Mouse (Mus musculus) lung, embryonic 14.5 days (tissue): ENCODE data around the gene Pip5k1c. TPM values are rescaled to one million over a fixed set of nuclear protein-coding genes. Genes with fewer than 3 reads are reported as not detected.

Source experiments
- ATAC-seq: fragments of 200-750 bp; cut with Nextera tagmentation; 2 replicates; pipeline ENCODE4 v1.8.0; 2017; ENCODE audit warnings: mild to moderate bottlenecking, moderate TSS enrichment, moderate library complexity; ENCODE audit not compliant: insufficient read depth
- DNase-seq: peaks from one replicate; pipeline ENCODE4 v3.0.0-alpha.2; 2015
- H3K27ac ChIP-seq: fragments of 300-500 bp; sonication (generic); 2 replicates; pipeline ENCODE4 v1.5.1; 2014; ENCODE audit warnings: low read depth, mild to moderate bottlenecking, moderate library complexity
- H3K27me3 ChIP-seq: fragments of 300-500 bp; sonication (generic); 2 replicates; pipeline ENCODE4 v1.6.1; 2014; ENCODE audit warnings: low read length, control low read depth; ENCODE audit not compliant: insufficient read depth
- H3K36me3 ChIP-seq: fragments of 300-500 bp; sonication (generic); 2 replicates; pipeline ENCODE4 v1.6.1; 2014; ENCODE audit warnings: control low read depth; ENCODE audit not compliant: insufficient read depth
- H3K4me1 ChIP-seq: fragments of 300-500 bp; sonication (generic); 2 replicates; pipeline ENCODE4 v1.6.1; 2014; ENCODE audit warnings: antibody characterized with exemption, control low read depth; ENCODE audit not compliant: insufficient read depth
- H3K4me2 ChIP-seq: fragments of 300-500 bp; sonication (generic); 2 replicates; pipeline ENCODE4 v1.6.1; 2014; ENCODE audit warnings: mild to moderate bottlenecking
- H3K4me3 ChIP-seq: fragments of 300-500 bp; sonication (generic); 2 replicates; pipeline ENCODE4 v1.5.1; 2014; ENCODE audit warnings: low read depth, low read length
- H3K9ac ChIP-seq: fragments of 300-500 bp; sonication (generic); 2 replicates; pipeline ENCODE4 v1.6.1; 2014
- H3K9me3 ChIP-seq: fragments of 300-500 bp; sonication (generic); 2 replicates; pipeline ENCODE4 v1.6.1; 2016; ENCODE audit warnings: low read depth, low read length, control low read depth
- CTCF ChIP-seq: IDR thresholded peaks from 2 replicates; pipeline ENCODE4 v1.5.1; 2016; ENCODE audit warnings: antibody characterized with exemption, low read depth
- WGBS: fragments of 180-500 bp; shearing (Covaris S2); extraction: QIAGEN DNeasy Blood & Tissue Kit; methylation state at CpG from one replicate; pipeline ENCODE4 v1.1.7; 2014; 5-methylcytosine and 5-hydroxymethylcytosine counted together
- polyA plus RNA-seq: library from polyadenylated mRNA; unstranded; fragments of >200 nt; fragmentation: Nextera tagmentation; extraction: Ambion mirVana; gene quantifications from 2 replicates; pipeline ENCODE4 v1.2.1, GENCODE M21; 2014

The Pip5k1c gene
- polyA plus RNA-seq, 1 experiment from 2014 or later: 58.6 TPM

DNA sequence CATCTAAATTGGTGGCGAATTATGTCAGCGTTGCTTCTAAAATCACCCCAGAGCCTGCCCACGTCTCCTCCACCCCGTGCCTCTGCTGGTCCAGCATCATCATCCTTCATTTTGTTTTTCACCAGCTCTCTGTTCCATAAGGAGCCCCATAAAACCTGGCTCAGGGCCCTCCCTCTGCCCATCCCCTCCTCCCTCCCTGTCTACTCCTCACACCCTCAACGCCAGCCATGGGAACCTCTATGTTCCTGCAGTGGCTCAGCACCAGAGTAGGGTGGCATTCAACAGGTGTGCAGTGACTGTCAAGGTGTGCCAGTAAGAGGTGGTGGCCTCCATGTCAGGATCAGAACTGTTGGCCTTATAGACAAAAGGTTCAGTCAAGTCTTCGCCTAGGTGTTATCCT, 2.4 kb downstream of the Pip5k1c start:
- DNase-seq (no peak), ATAC-seq (no peak)
- Histone ChIP-seq H3K9ac (no peak overlapping the region), H3K27ac (no peak overlapping the region), H3K36me3 (peaks cover 5% of the 10 kb centered on the region; the same call in 1 of the 2 replicates), H3K4me3 (no peak overlapping the region), H3K27me3 (peaks cover 11% of the 10 kb centered on the region; the same call in 1 of the 2 replicates), H3K4me1 (peaks cover 14% of the 10 kb centered on the region), H3K9me3 (no peaks in the 10 kb centered on the region), H3K4me2 (peak overlapping the region; percentile 98; the same call in 1 of the 2 replicates)
- 80% methylated on average over 6 of the region's 6 CpGs for WGBS
- TF ChIP-seq CTCF: no peak

DNA sequence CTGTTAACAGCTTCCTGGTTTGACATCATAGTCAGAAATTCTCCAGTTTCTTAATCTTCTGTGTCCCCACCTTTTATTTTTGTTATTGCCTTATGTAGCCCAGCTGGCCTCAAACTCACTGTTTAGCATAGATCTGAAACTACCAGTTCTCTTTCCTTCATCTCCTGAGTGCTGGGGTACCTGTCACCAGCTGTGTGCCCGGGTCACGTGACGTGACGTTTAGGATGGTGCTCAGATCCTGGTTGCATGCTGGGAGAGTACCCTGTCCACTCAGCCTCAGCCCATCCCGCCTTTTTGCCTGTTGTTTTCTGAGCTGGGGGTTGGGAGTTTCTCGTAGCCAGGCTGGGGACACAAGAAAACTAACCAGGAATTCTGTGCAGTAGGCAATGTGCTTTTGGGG, 4.5 kb downstream of the Pip5k1c start:
- no peak for TF ChIP-seq CTCF

DNA sequence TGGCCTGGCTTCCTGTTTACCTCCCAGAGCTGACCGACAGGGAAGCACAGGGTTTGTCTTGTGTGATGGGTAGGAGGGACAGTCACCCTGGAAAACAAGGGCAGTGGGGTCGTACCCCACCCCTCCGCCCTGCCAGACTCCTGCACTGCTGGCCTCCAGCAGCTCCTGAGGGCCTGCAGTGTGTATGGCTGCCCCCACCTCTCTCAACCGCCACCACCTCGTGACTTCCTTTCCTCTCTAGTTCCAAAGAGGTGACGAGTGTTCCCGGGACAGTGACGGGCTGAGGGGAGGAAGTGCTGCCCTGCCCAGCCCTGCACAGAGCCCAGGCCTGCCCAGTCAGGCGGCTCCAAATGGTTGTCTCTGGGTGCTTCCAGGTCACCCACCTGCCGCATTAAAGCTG, 5.1 kb downstream of the Pip5k1c start:
- Histone ChIP-seq H3K4me3 (no peak overlapping the region), H3K36me3 (peaks cover 5% of the 10 kb centered on the region; the same call in 1 of the 2 replicates), H3K9me3 (no peaks in the 10 kb centered on the region), H3K27ac (peak overlapping the region; percentile 59; the same call in 1 of the 2 replicates), H3K4me2 (peak overlapping the region; percentile 29; the same call in 1 of the 2 replicates), H3K9ac (no peak overlapping the region), H3K4me1 (peaks cover 12% of the 10 kb centered on the region), H3K27me3 (no peaks in the 10 kb centered on the region)
- 41% methylated on average over 10 of the region's 10 CpGs for whole genome bisulfite sequencing
- no peak for ATAC-seq
- TF ChIP-seq CTCF: no peak
- DNase-seq: peak; percentile 46

More for the DNA sequence above, 4.5 kb downstream of the Pip5k1c start:
- Histone ChIP-seq H3K9me3 (no peaks in the 10 kb centered on the region), H3K4me3 (no peak overlapping the region), H3K27ac (0 out of 2 replicates have a peak overlapping the region, but pooled peaks have one; percentile 59), H3K9ac (no peak overlapping the region), H3K4me2 (no peak overlapping the region), H3K27me3 (no peaks in the 10 kb centered on the region), H3K36me3 (peaks cover 5% of the 10 kb centered on the region; the same call in 1 of the 2 replicates), H3K4me1 (peaks cover 12% of the 10 kb centered on the region)
- 76% methylated on average over 6 of the region's 6 CpGs for WGBS
- no peak for DNase-seq
- ATAC-seq: no peak

DNA sequence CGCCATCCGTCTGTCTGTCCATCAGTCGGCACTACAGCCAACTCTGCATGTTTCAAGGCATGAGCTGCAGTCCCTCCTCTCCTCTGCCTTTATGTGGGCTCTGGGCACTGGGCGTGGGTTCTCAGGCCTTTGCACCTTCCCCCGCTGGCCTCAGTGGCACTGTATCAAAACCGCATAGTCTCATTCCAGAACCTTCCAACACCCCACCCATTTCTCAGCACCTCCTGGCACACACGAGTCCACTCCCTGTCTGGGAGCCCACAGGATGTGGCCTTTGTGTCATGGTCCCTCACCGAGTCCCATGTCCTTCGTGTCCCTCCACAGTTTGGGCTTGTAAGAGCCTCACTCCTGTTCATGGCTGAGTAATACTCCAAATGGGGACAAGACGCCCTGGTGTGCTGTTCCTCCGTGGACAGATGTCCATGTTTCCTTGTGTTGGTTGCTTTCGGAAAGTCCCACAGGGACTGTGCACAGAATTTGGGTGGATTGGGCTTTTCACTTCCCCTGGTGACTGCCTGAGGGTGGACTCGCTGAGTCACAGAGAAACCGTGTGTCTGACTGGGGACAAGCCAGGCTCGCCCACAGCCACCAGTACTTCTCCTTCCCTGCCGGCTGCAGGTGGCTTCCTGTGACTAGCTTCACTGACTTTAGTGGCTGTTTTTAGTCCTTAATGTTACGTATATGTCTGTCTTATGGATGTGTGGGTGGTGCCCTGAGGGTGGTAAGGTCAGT, 5.8 kb downstream of the Pip5k1c start:
- WGBS: 91% methylated on average over 17 of the region's 17 CpGs
- no peak overlapping the region; the same call in 1 of the 2 replicates for H3K27ac ChIP-seq
- no peaks in the 10 kb centered on the region for H3K9me3 ChIP-seq
- TF ChIP-seq CTCF: no peak
- H3K4me2 ChIP-seq: no peak overlapping the region
- no peak for ATAC-seq
- no peak overlapping the region for H3K9ac ChIP-seq
- no peak overlapping the region for H3K4me3 ChIP-seq
- H3K27me3 ChIP-seq: no peaks in the 10 kb centered on the region
- H3K4me1 ChIP-seq: peaks cover 11% of the 10 kb centered on the region
- H3K36me3 ChIP-seq: peaks cover 5% of the 10 kb centered on the region; the same call in 1 of the 2 replicates
- no peak for DNase-seq

DNA sequence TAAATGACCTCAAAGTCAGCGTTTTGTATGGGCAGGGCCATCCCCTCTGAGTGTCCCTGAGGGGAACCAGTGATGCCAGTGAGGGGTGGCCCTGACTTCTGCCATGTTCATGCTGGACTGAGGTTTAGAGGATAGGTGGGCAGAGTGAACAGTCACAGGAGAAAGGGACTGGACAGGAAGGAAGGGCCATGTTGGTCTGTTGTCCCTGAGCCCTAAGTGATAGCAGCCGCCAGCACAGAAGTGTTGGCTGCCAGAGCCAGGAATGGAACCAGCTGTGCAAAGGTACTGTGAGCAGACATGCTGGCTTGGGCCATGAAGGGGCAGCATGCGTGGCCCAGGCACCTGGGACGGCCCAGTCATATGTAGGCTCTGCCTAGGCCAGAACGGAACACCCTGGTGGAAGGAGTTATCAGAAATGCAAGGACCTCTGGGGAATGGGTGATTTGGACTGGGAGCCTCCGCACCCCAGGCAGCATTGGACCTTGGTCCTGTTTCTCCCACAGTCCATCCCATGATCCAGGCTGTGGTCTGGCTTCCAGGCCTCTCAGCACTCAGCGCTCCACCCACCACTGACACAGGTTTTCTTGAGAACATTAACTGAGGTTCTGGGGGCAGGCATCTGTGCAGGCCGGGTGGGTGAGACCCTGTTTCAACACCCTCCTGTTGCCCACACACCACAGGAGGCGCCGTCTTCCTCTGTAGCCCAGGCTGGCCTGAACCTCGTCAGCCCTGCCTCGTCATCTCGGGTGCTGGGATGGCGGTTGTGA, 7.0 kb downstream of the Pip5k1c start:
- no peak overlapping the region for H3K4me2 ChIP-seq
- H3K36me3 ChIP-seq: peaks cover 5% of the 10 kb centered on the region; the same call in 1 of the 2 replicates
- WGBS: 82% methylated on average over 14 of the region's 14 CpGs
- H3K4me1 ChIP-seq: no peaks in the 10 kb centered on the region
- H3K27ac ChIP-seq: no peak overlapping the region
- no peaks in the 10 kb centered on the region for H3K9me3 ChIP-seq
- ATAC-seq (no peak), DNase-seq (no peak)
- H3K4me3 ChIP-seq: no peak overlapping the region
- H3K27me3 ChIP-seq: no peaks in the 10 kb centered on the region
- no peak overlapping the region for H3K9ac ChIP-seq
- TF ChIP-seq CTCF: no peak

DNA sequence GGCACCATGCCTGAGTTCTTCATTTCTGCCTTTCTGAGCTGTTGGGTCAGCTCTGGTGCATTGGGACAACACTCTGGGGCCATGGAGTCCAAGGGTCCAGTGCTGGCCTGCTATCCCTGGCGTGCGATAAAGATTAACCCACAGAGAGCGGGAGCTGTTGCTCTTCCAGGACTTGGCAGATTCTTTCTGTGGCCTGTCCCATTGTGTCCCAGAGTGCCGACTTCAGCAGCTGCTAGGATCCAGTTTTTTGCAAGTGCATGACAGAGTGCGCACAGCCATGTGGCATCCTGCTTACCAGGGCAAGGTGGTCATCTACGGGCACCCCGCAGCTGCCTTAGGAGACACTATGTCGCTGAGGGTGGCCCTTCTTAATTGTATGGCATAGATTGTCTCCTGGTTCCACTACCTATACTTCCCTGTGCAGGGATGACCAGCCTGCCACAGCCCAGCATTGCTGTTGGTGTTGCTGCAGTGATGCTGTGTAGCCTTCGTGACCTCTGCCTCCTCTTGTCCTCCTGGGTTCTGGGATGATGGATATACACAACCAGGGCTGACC, 7.7 kb downstream of the Pip5k1c start:
- Histone ChIP-seq H3K4me2 (no peak overlapping the region), H3K9ac (0 out of 2 replicates have a peak overlapping the region, but pooled peaks have one; percentile 9), H3K36me3 (peaks cover 2% of the 10 kb centered on the region; the same call in 1 of the 2 replicates), H3K9me3 (no peaks in the 10 kb centered on the region), H3K4me1 (no peaks in the 10 kb centered on the region), H3K27me3 (no peaks in the 10 kb centered on the region), H3K4me3 (no peak overlapping the region), H3K27ac (no peak overlapping the region)
- ATAC-seq (no peak), DNase-seq (no peak)
- no peak for TF ChIP-seq CTCF
- WGBS: 75% methylated on average over 9 of the region's 9 CpGs
